Mouse (Mus musculus) adrenal gland, postnatal 0 days (tissue): ENCODE data around the gene Tssk2. TPM values are rescaled to one million over a fixed set of nuclear protein-coding genes. Genes with fewer than 3 reads are reported as not detected.

Experiments used
- polyA plus RNA-seq: library from polyadenylated mRNA; unstranded; fragments of >200 nt; fragmentation: Nextera tagmentation; extraction: Ambion mirVana; gene quantifications from 2 replicates; pipeline ENCODE4 v1.2.1, GENCODE M21; 2015

Gene Tssk2
- not detected in 2 replicates for polyA plus RNA-seq

GRCm38 (mm10) chr16:17898462-17898861 lies at the start of gene Tssk2, which contains the start of gene Dgcr2:
Gene Tssk2 (plus strand): TSS chr16:17898637.
Gene Dgcr2 (minus strand): TSS chr16:17898562.

GRCm38 (mm10) chr16:17891567-17891959 lies 6.9 kb upstream of the Tssk2 start, which contains the start of gene Gm20518:
Gene Gm20518 (minus strand): TSS chr16:17891671.

GRCm38 (mm10) chr16:17893923-17894322 lies 4.5 kb upstream of the Tssk2 start, which contains the start of gene Tssk1:
Gene Tssk1 (plus strand): TSS chr16:17894223.

GRCm38 (mm10) chr16:17911052-17911595 lies 12.7 kb downstream of the Tssk2 start, which contains the start of gene Ess2:
Gene Ess2 (minus strand): TSS chr16:17911348.

GRCm38 (mm10) chr16:17914307-17915249 lies 16.1 kb downstream of the Tssk2 start, which contains the start of gene Gsc2:
Gene Gsc2 (minus strand): TSS chr16:17915059.

GRCm38 (mm10) chr16:17928087-17928580 lies 29.7 kb downstream of the Tssk2 start, which contains the start of gene Slc25a1:
Gene Slc25a1 (minus strand): TSS chr16:17928219.

Other genes with a start within 250 kb of the Tssk2 start
- 21.9 and 32.5 TPM in 2 replicates for gene Med15, start 165.7 kb upstream of the Tssk2 start, polyA plus RNA-seq
- 31.6 and 40.0 TPM in 2 replicates for gene Klhl22, start 139.0 kb upstream of the Tssk2 start, polyA plus RNA-seq
- gene Scarf2, start 101.4 kb upstream of the Tssk2 start, polyA plus RNA-seq, result 18.1 and 30.6 TPM in 2 replicates
- not detected in 2 replicates for gene B830017H08Rik, start 65.5 kb upstream of the Tssk2 start, polyA plus RNA-seq
- 0.68 and 1.5 TPM in 2 replicates for gene Car15, start 60.3 kb upstream of the Tssk2 start, polyA plus RNA-seq
- not detected in 2 replicates for gene Gm20518, start 7.0 kb upstream of the Tssk2 start, polyA plus RNA-seq
- 0.04 TPM in 1 of 2 replicates, not detected in the other for gene Tssk1, start 4.4 kb upstream of the Tssk2 start, polyA plus RNA-seq
- 34.3 and 42.9 TPM in 2 replicates for gene Dgcr2, start 75 bp upstream of the Tssk2 start, polyA plus RNA-seq
- gene Ess2, start 12.7 kb downstream of the Tssk2 start, polyA plus RNA-seq, result 18.2 and 22.6 TPM in 2 replicates
- gene Gsc2, start 16.4 kb downstream of the Tssk2 start, polyA plus RNA-seq, result not detected in 2 replicates
- 107 and 132 TPM in 2 replicates for gene Slc25a1, start 29.6 kb downstream of the Tssk2 start, polyA plus RNA-seq
- gene Vpreb2, start 81.8 kb downstream of the Tssk2 start, polyA plus RNA-seq, result 0.29 TPM in 1 of 2 replicates, not detected in the other
- gene Dgcr6, start 154.2 kb downstream of the Tssk2 start, polyA plus RNA-seq, result 105 and 116 TPM in 2 replicates
- gene Prodh, start 191.6 kb downstream of the Tssk2 start, polyA plus RNA-seq, result 5.9 and 8.0 TPM in 2 replicates
- 1.0 and 1.9 TPM in 2 replicates for gene Rtn4r, start 229.0 kb downstream of the Tssk2 start, polyA plus RNA-seq